Mouse (Mus musculus) neutrophil, adult 5-6 weeks (primary cell): ENCODE measurements around the gene Selenbp1. TPM values are rescaled to one million over a fixed set of nuclear protein-coding genes. Genes with fewer than 3 reads are reported as not detected.
A peak's percentile ranks its signal among the peaks of the same experiment; 100 is the strongest.
"Not testable (repeated sequence)": the region's sequence is repeated elsewhere in the genome, so short reads cannot be mapped to it uniquely, and the experiment has no call there.

ENCODE experiments used
- ATAC-seq: fragments of 151-379, 151-347 bp; 2 replicates; pipeline ENCODE4 v1.8.0; 2017; ENCODE audit warnings: mild to moderate bottlenecking, moderate TSS enrichment; ENCODE audit not compliant: insufficient number of reproducible peaks, poor library complexity, low FRiP score, severe bottlenecking; ENCODE audit errors: extremely low read depth
- total RNA-seq: library from RNA; stranded (forward); fragments of 200-1000 nt; gene quantifications from 2 replicates; pipeline ENCODE4 v1.2.3, GENCODE M21; 2017

Selenbp1 gene
- total RNA-seq: 1.4 and 1.7 TPM in 2 replicates

DNA sequence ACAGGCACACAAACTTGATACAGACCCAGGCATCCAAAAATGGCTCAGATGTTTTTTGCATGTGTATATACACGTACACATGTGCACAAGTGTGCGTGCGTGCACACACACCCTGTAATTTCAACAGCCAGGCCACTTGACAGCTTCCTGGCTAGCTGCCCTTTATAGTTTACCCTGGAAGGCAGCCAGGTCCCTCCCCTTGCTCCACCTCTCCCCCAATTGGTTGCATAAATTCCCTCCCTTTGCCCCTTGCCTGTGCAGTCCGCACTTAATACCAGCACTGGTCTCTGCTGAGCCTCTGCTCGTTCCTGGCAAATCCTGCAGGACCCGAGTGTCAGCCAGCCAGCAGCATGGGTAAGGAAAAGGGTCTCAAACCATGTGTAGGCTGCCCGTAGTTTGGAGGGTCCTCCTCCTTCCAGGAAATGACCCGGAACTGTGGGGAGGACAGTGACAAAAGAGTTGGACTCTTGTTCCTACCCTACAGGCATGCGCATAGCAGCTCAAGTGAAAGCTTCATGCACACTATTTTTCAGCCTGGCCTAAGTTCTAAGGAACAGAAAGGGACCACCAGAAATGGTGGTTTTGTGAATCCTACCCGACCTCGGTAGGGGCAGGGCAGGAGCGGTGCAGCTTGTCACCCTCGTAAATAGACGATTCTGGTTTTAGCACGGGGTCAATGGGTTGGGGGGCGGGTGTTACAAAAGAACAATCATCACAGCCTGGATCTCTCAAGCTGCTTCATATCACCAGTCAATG, at the start of gene Selenbp1:
Selenbp1 (plus strand) TSS at position 248 of the 756 bp plus-strand sequence.
- ATAC-seq: peak; percentile 21; the same call in 1 of the 2 replicates

- ATAC-seq: peak; percentile 93
Observed at GRCm38 (mm10) chr3:94886316-94887224, 46.3 kb upstream of the Selenbp1 start, which contains the start of gene Psmb4. Psmb4 (minus strand) TSS chr3:94886961.

GRCm38 (mm10) chr3:94888595-94888994, 44.3 kb upstream of the Selenbp1 start:
- ATAC-seq: no peak

GRCm38 (mm10) chr3:94894076-94894475, 38.8 kb upstream of the Selenbp1 start:
- ATAC-seq: no peak

DNA sequence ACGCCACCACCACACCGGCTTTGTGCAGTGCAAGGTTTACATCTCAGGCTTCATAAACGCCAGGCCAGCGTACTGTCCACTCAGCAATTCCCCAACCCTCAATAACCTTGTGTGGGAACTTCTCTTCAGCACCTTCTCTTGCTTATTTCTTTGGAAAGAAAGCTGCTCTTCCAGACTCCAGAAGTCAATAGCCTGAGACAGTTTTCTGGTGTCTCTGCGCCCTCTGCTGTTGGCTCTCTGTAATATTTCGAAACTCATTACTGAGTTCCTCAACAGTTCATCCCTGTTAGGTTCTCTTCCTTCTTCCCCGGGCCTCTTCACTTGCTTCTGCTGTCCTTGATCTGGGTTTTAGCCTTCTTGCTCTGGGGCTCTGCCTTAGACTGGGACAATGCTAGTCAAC, 30.1 kb upstream of the Selenbp1 start:
- ATAC-seq: no peak

- not testable (repeated sequence) for ATAC-seq
Observed at GRCm38 (mm10) chr3:94904759-94905158, 28.1 kb upstream of the Selenbp1 start.

- no peak for ATAC-seq
Observed at GRCm38 (mm10) chr3:94906482-94906881, 26.4 kb upstream of the Selenbp1 start.

DNA sequence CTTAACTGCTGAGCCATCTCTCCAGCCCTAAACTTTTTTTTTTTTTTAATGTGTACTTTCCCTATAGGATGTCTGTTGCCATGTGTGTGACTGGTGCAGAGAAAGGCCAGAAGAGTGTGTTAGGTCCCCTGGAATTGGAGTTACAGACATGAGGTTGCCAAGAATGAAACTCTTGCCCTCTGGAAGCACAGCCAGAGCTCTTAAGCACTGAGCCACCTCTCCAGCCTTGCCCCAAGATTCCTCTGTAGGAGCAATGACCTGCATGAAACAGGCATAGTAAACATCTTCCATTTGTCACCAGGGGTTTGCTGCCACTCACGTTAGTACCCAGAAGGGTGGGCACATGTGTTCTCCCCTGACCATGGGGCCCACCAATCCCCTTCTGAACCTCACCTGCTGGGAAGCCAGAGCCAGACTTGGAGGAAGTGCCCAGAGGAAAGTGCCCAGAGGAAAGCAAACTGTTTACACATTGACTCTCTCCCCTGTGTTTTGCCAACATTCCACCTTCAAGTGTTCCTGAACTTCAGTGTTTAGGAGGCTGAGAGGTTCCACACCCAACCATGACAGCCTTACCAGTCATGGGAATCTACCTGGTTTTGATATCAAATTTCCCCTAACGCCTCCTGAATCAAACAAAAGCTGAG, 21.7 kb upstream of the Selenbp1 start:
- no peak for ATAC-seq

GRCm38 (mm10) chr3:94913801-94914200, 19.1 kb upstream of the Selenbp1 start:
- ATAC-seq: no peak

GRCm38 (mm10) chr3:94915903-94916741, 16.7 kb upstream of the Selenbp1 start:
- ATAC-seq: no peak

DNA sequence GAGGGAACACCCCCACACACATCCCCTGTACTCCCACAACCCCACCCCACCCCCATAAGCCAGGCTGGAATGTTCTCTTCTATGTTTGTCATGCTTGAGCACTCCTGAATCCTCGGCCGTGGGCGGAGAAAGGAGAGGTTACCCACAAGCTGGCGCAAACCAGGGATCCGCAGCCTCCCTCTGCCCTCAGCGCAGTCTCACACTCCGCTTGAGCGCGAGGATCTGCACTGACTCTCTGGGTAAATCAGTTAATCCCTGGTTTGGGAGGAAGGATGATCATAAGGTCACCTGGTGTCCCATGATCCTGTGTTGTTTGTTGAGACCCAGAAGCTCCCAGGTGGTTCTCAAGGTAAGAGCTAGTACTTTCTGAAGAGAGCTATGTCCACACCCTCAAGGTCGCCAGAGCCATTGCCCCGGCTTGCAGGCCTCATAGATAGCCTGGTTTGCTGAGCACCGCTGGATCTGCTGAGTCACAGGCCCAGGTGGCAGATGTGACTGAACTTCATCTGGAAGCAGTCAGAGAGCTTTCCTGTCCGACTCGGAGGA, 15.0 kb upstream of the Selenbp1 start:
- ATAC-seq: no peak

DNA sequence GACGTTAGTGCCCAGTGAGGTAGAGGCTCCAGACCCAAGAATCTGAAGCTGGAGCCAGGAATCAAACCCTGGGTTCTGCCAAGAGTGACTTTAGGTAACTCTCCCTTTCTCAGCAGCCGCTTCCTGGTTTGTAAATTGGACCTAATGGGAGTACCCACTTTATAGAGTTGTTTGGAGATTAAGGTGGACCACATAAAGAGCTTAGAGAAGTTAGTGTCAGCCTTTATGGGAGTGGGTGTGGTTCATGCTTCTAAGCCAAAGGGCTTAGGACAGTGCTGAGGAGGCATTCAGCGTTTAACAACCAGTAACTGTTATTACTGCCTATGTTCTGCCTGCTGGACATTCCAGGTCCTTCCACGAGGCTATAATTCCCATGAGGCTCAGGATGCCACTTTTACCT, 14.0 kb upstream of the Selenbp1 start:
- no peak for ATAC-seq

DNA sequence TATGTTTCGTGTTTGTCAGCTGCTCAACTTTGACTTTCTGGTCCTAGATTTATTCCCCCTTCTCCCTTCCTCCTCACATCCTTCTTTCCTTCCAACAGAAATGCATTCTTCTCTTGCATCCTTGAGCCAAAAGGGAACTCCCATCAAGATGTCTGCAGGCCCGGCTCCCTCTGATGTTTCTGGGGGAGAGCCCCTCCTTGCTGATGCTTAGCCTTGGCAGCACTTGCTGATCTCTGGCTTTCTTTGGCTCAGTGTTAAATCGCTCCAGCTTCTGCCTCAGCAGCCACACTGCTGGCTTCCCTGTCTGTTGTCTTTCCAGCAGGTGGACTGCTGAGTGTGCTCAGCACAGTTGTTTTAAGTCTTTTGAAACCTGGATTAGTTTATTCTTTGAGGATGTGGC, 11.8 kb upstream of the Selenbp1 start:
- ATAC-seq: no peak

GRCm38 (mm10) chr3:94922333-94922732, 10.5 kb upstream of the Selenbp1 start:
- ATAC-seq: no peak

DNA sequence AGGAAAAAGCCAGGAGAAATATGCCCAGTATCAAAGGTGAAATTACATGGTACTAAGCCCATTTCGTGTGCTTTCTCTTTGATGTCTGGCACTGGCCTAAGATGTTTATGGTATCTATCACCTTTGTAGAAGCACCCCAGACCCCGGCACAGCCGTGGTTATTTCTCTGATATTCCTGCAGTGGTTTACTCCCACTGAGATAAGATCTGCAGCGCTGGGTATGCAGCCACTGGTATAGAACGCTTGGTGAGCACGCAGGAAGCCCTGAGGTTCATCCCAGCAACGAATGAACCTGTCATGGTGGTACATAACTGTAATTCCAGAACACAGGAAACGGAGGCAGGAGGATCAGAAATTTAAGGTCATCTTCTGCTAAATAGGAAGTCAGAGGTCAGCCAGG, 8.2 kb upstream of the Selenbp1 start:
- ATAC-seq: no peak

DNA sequence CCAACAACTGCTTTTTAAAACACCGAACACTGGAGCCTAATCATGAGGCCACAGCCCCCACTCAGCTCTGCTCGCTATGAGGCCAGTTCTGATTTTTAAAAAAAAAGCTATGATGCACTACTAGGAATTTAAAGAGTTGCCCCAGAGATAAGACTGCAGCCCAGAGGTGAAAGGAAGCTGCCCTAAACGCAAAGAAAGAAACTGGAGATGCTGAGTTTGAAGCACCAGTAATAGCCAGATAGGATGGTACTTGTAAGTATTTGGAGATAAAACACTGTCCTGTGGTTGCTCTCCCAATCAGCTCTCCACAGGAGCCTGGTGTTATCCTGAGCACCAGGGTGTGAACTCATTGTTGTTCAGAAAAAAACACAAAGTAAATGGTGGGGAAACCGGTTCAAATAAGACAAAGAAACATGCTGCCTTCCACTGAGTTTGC, 6.5 kb upstream of the Selenbp1 start:
- ATAC-seq: not testable (repeated sequence)

DNA sequence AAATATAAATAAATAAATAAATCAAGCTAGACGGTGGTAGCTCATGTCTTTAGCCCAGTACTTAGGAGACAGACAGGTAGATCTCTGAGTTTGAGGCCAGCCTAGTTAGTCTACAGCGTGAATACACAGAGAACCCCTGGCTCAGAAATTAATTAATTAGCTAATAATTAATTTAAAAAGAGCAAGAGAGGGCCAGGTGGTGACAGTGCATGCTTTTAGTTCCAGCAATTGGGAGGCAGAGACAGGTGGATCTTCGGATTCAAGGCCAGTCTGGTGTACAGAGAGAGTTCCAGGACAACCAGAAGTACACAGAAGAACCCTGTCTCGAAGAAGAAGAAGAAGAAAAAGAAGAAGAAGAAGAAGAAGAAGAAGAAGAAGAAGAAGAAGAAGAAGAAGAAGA, 3.9 kb upstream of the Selenbp1 start:
- not testable (repeated sequence) for ATAC-seq
